Mouse (Mus musculus) gastrocnemius, postnatal 14 days (tissue): ENCODE data around the gene Cxadr. TPM values are rescaled to one million over a fixed set of nuclear protein-coding genes. Genes with fewer than 3 reads are reported as not detected.

Source experiments
- DNase-seq: peaks from one replicate; pipeline ENCODE4 v3.0.0; 2021; ENCODE audit warnings: mixed read lengths
- intact Hi-C: fragments of 180-260 bp; cut with DNase I; formaldehyde crosslinking; loops from one replicate; pipeline ENCODE4 v1.15.1; 2025; ENCODE audit warnings: low total_unique reads
- total RNA-seq, 2 experiments: library from RNA; stranded (reverse); gene quantifications; 2 replicates each; pipeline ENCODE4 v1.2.3; 2021

The Cxadr gene
- total RNA-seq, 2 experiments from 2014 or later = 0.29 to 0.84 TPM

- intact Hi-C loops = no loop called here
- DNase-seq = no peak
Measured at GRCm38 (mm10) chr16:78301831-78302677, 765 bp downstream of the Cxadr start.

- intact Hi-C loops = no loop called here
Measured at GRCm38 (mm10) chr16:78302678-78303050, 1.4 kb downstream of the Cxadr start.

GRCm38 (mm10) chr16:78305606-78306100 is 4.4 kb downstream of the Cxadr start:
- DNase-seq = no peak
- intact Hi-C loops = no loop called here

More at GRCm38 (mm10) chr16:78302678-78303050, 1.4 kb downstream of the Cxadr start:
- DNase-seq = no peak

GRCm38 (mm10) chr16:78306606-78307005 is 5.3 kb downstream of the Cxadr start:
- DNase-seq = no peak
- intact Hi-C loops = no loop called here

GRCm38 (mm10) chr16:78307476-78308192 is 6.3 kb downstream of the Cxadr start:
- DNase-seq = no peak
- intact Hi-C loops = no loop called here

GRCm38 (mm10) chr16:78309258-78309657 is 8.0 kb downstream of the Cxadr start:
- DNase-seq = no peak
- intact Hi-C loops = no loop called here

- no peak for DNase-seq
- intact Hi-C loops = no loop called here
Measured at GRCm38 (mm10) chr16:78313135-78313887, 12.0 kb downstream of the Cxadr start.

GRCm38 (mm10) chr16:78314026-78314425 is 12.7 kb downstream of the Cxadr start:
- intact Hi-C loops = no loop called here
- DNase-seq = no peak

- intact Hi-C loops = loop anchor here (2.0 kb wide), 1 partner anchor 120 kb away; no protein-coding TSS in a partner anchor
- DNase-seq = peak; percentile 50
Measured at GRCm38 (mm10) chr16:78316849-78317248, 15.6 kb downstream of the Cxadr start.

- DNase-seq = no peak
- intact Hi-C loops = loop anchor here (2.0 kb wide), 1 partner anchor 121 kb away; no protein-coding TSS in a partner anchor
Measured at GRCm38 (mm10) chr16:78317960-78318359, 16.7 kb downstream of the Cxadr start.

- intact Hi-C loops = no loop called here
Measured at GRCm38 (mm10) chr16:78319711-78320110, 18.4 kb downstream of the Cxadr start.

GRCm38 (mm10) chr16:78321559-78321958 is 20.3 kb downstream of the Cxadr start:
- intact Hi-C loops = no loop called here

More at GRCm38 (mm10) chr16:78319711-78320110, 18.4 kb downstream of the Cxadr start:
- no peak for DNase-seq

GRCm38 (mm10) chr16:78322140-78322539 is 20.9 kb downstream of the Cxadr start:
- intact Hi-C loops = no loop called here
- DNase-seq = no peak

More at GRCm38 (mm10) chr16:78321559-78321958, 20.3 kb downstream of the Cxadr start:
- DNase-seq = no peak

- intact Hi-C loops = no loop called here
- no peak for DNase-seq
Measured at GRCm38 (mm10) chr16:78325972-78326848, 24.9 kb downstream of the Cxadr start.

GRCm38 (mm10) chr16:78327562-78327961 is 26.3 kb downstream of the Cxadr start:
- DNase-seq = no peak
- intact Hi-C loops = no loop called here

GRCm38 (mm10) chr16:78327999-78328398 is 26.7 kb downstream of the Cxadr start:
- intact Hi-C loops = no loop called here
- DNase-seq = no peak

- no peak for DNase-seq
- intact Hi-C loops = no loop called here
Measured at GRCm38 (mm10) chr16:78337226-78337625, 35.9 kb downstream of the Cxadr start.

GRCm38 (mm10) chr16:78341356-78341755 is 40.1 kb downstream of the Cxadr start:
- intact Hi-C loops = no loop called here
- no peak for DNase-seq

GRCm38 (mm10) chr16:78342767-78343166 is 41.5 kb downstream of the Cxadr start:
- DNase-seq = no peak
- intact Hi-C loops = no loop called here
